Mouse (Mus musculus) gonadal fat pad, adult 2 months (tissue): Measurements from ENCODE around the gene Nat8f2. TPM values are rescaled to one million over a fixed set of nuclear protein-coding genes. Genes with fewer than 3 reads are reported as not detected.

ENCODE experiments used
- DNase-seq: peaks from one replicate; pipeline ENCODE4 v3.0.0-alpha.2; 2012; ENCODE audit warnings: low read depth
- polyA plus RNA-seq: library from polyadenylated mRNA; depleted of rRNA; stranded (reverse); fragments of >200 nt; gene quantifications from 2 replicates; pipeline ENCODE4 v1.2.3, GENCODE M21; 2012; rRNA removed

The Nat8f2 gene
- polyA plus RNA-seq, 1 experiment = 0.03 TPM

GRCm38 (mm10) chr6:85823382-85824090, 45.4 kb downstream of the Nat8f2 start:
- no peak for DNase-seq

- DNase-seq = no peak
These were observed 46.7 kb downstream of the Nat8f2 start for GRCm38 (mm10) chr6:85822286-85822685.

GRCm38 (mm10) chr6:85820837-85821236, 48.1 kb downstream of the Nat8f2 start, which contains the start of the genes Nat8f6 and Nat8f5:
Gene Nat8f6, minus strand, starts transcription at chr6:85820954.
Gene Nat8f5, minus strand, starts transcription at chr6:85820972.
- no peak for DNase-seq

GRCm38 (mm10) chr6:85818338-85818737, 50.6 kb downstream of the Nat8f2 start:
- no peak for DNase-seq

Other genes starting within 250 kb of the Nat8f2 start
- gene Nat8f7, start 156.0 kb downstream of the Nat8f2 start, polyA plus RNA-seq = 0.15 and 0.19 TPM in 2 replicates
- 0.31 and 0.43 TPM in 2 replicates for gene Nat8f3, start 103.4 kb downstream of the Nat8f2 start, polyA plus RNA-seq
- not detected in 2 replicates for gene Nat8f6, start 48.2 kb downstream of the Nat8f2 start, polyA plus RNA-seq
- gene Nat8f5, start 48.2 kb downstream of the Nat8f2 start, polyA plus RNA-seq = not detected in 2 replicates
- gene Nat8, start 37.1 kb downstream of the Nat8f2 start, polyA plus RNA-seq = 0.38 and 0.61 TPM in 2 replicates
- gene Nat8f4, start 35.7 kb upstream of the Nat8f2 start, polyA plus RNA-seq = 2.9 and 3.1 TPM in 2 replicates
- 16.1 and 16.8 TPM in 2 replicates for gene Tprkb, start 42.7 kb upstream of the Nat8f2 start, polyA plus RNA-seq
- 17.8 and 29.3 TPM in 2 replicates for gene Nat8f1, start 46.5 kb upstream of the Nat8f2 start, polyA plus RNA-seq
- gene Dusp11, start 92.5 kb upstream of the Nat8f2 start, polyA plus RNA-seq = 31.5 and 39.0 TPM in 2 replicates
- not detected in 2 replicates for gene Figla, start 147.0 kb upstream of the Nat8f2 start, polyA plus RNA-seq
- 0.14 and 0.23 TPM in 2 replicates for gene Add2, start 159.5 kb upstream of the Nat8f2 start, polyA plus RNA-seq